Mouse (Mus musculus) cerebellum, adult 9-11 months (tissue): ENCODE measurements at regions not wholly inside any gene's neighbourhood (a gene's known extent, or its start where the extent isn't known, plus 50 kb on each side); places are given as distances from the start of the nearest gene placed in this dataset.

ENCODE experiments used
- DNase-seq: peaks from one replicate; pipeline ENCODE4 v3.0.0; 2022

DNA sequence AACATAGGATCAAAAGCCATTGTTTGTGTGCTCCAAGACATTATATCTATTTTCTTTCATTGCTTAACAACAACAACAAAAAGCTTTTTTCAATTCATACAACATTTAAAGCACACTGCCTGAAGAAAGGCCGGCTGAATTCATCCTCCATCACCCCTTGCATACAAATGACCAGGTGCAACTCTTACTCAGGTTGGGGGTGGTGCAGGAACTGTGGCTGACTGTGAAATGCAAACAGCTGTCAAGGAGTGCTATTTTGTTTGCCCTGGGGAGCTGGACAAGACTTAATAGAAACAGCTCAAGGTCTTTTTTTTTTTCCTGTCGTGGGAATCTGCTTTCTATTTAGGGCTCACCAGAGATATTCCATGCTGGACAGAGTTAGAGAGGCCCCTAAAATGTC lies 406.6 kb upstream of the Cldn34d start:
- DNase-seq, result no peak

DNA sequence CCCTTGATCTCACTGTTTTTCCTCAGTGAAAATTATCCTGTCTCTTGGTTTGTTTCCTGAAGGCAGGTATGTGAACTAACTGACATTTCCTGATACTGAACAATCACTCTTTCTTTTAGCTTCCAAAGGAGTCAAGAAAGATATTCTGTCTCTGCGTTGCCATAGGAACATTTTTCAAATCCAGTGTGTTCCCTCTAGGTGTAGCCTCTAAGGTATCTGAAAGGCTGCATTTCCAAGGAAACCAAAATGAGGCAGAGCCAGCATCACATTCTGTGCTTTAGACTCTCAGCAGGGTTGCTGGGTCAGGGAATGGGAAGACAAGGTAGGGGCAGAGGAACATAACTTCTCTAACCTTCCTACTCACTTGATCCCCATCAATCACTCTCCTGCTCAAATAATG lies 411.2 kb upstream of the Cldn34d start:
- no peak for DNase-seq

DNA sequence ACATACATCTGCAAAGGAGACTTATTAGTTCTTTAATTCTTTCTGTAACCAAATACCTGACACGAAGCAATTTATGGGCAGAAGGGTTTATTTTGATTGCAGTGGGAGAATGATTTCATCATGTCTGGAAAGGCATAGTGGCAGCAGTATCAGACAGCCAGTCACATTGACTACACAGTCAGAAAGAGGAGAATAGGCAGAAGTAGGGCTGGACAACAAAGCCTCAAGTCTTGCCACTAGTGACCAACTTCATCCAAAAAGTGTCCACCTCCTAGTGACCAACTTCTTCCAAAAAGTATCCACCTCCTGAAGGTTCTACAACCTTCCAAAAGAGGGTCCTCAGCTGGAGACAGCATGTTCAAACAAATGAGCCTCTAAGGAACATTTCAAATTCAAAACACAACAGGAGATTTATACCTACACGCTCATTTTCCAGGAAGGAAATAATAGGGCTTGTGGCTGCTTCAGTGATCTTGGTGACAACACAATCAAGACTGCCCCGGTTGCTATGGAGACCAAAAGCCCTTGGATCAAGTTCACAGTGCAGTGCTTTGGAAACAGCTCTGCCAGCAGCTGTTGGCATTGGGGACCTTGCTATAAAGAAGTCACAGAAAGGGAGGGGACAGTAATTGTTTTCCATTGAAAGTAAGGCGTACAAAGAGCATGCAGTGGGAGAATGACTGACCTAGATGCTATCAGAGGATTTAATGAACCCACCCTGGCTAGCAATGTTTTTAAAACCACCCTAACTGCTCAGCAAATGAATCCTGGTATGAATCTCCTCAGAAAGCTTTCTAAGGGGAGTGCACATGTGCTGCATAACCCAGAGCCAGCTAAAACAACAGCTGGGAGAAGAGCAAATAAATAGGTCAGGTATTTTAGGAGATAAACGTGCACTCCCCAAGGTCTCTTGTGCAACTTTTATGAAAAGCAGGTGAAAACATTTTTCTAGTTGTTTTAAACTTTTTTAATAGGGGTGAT lies 448.0 kb upstream of the Cldn34d start:
- peak; percentile 2 for DNase-seq

DNA sequence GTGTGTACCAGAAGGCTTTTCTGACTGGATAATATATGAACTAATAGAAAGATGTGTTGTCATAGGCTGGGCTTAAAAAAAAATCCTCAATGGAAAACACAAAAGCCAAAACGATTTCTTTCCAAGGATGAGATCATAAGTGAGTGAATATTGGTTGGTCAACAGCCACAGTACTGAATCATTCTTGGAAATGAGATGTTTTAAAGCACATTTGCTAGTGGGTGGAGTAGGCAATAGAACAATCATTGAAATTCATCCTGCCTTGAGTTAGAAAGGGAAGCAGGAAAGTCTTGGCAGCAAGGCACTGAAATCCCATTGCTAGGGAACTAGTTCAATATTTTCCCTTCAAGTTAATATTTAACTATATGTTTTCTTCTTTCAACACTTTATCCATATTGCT lies 449.3 kb upstream of the Cldn34d start:
- no peak for DNase-seq

DNA sequence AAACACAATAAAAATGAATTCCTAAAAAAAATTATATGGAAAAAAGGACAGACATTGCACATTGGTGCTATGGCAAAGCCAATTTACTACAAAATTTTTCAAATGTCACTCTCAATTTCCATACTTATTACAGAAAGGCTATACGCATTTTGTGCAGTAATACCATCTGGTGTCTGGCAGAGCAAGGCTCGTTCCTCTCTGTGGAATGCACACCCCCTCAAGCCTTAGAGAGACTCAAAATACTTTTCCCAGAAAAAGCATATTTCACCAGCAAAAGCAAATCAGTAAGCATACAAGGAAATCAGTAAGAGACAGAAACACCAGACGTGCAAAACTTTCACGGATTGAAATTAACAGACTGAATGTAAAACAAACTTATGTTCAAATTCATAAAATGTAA lies 431.0 kb upstream of the Tbl1x start:
- DNase-seq, result no peak

DNA sequence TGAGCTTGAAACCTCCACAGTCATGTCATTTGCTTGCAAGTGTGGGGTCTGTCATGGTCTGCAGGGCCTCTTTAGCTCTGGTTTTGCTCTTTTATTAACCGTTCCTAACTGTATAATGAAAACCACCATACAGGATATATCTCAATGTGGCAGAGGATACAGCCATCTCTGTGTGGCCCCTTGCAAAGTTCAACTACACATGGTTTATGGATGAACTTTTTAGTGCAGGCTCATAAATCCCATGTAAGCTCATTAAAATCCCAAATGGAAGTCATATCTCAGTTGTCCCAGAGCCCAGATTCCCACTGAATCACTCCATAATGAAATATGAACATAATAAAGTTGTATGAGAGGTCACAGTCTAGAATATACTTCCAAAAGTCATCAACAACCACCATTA lies 428.1 kb upstream of the Tbl1x start:
- no peak for DNase-seq

DNA sequence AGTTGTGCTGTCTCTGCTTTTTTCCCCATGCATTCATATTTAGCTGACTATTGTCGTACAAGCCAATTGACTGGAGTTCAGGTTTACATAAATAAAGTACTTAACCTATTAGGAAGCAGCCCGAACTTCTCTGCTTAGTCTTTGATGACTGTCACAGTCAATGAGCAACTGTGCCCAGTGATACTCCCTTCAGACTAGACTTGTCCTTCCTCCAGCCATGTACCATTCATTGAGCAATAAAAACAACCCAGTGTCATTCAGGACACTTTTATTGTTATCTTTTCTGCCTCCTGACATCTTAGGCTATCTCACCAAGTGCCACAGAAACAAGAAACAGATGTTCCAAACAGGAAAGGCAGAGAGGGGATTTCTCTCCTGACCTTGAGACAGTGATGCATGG lies 389.1 kb upstream of the Tbl1x start:
- no peak for DNase-seq
